Mouse (Mus musculus) embryonic facial prominence, embryonic 10.5 days (tissue): ENCODE results near the gene Gm10715. TPM values are rescaled to one million over a fixed set of nuclear protein-coding genes. Genes with fewer than 3 reads are reported as not detected.
A peak's percentile ranks its signal among the peaks of the same experiment; 100 is the strongest.
"Not testable (repeated sequence)": the region's sequence is repeated elsewhere in the genome, so short reads cannot be mapped to it uniquely, and the experiment has no call there.

Experiments used
- DNase-seq: peaks from one replicate; pipeline ENCODE4 v3.0.0-alpha.2; 2017; ENCODE audit warnings: low spot score
- H3K27ac ChIP-seq: fragments of 300-500 bp; sonication (generic); replicated peaks from 2 replicates; pipeline ENCODE4 v1.5.1; 2016; ENCODE audit warnings: mild to moderate bottlenecking
- H3K27me3 ChIP-seq: fragments of 300-500 bp; sonication (generic); replicated peaks from 2 replicates; pipeline ENCODE4 v1.6.1; 2016; ENCODE audit warnings: low read depth, mild to moderate bottlenecking; ENCODE audit not compliant: poor library complexity, severe bottlenecking
- H3K36me3 ChIP-seq: fragments of 300-500 bp; sonication (generic); replicated peaks from 2 replicates; pipeline ENCODE4 v1.6.1; 2016; ENCODE audit warnings: mild to moderate bottlenecking, moderate library complexity
- H3K4me1 ChIP-seq: fragments of 300-500 bp; sonication (generic); 2 replicates; pipeline ENCODE4 v1.6.1; 2016
- H3K4me3 ChIP-seq: fragments of 300-500 bp; sonication (generic); 2 replicates; pipeline ENCODE4 v1.5.1; 2016; ENCODE audit warnings: mild to moderate bottlenecking, moderate library complexity
- H3K9me3 ChIP-seq: fragments of 300-500 bp; sonication (generic); 2 replicates; pipeline ENCODE4 v1.6.1; 2016; ENCODE audit warnings: mild to moderate bottlenecking
- WGBS: fragments of 180-500 bp; shearing (Covaris S2); methylation state at CpG from one replicate; pipeline ENCODE4 v1.1.7; 2016; 5-methylcytosine and 5-hydroxymethylcytosine counted together
- polyA plus RNA-seq: library from polyadenylated mRNA; unstranded; fragments of >200 nt; fragmentation: Nextera tagmentation; extraction: Ambion mirVana; gene quantifications from 2 replicates; pipeline ENCODE4 v1.2.1, GENCODE M21; 2016

The Gm10715 gene
- not detected in 2 replicates for polyA plus RNA-seq

DNA sequence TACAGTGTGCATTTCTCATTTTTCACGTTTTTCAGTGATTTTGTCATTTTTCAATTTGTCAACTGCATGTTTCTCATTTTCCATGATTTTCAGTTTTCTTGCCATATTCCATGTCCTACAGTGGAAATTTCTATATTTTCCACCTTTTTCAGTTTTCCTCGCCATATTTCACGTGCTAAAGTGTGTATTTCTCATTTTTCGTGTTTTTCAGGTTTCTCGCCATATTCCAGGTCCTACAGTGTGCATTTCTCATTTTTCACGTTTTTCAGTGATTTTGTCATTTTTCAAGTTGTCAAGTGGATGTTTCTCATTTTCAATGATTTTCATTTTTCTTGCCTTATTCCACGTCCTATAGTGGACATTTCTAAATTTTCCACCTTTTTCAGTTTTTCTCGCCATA lies at the start of gene Gm10715:
TSS of gene Gm10715 (plus strand) at position 301 of the 400 bp plus-strand sequence.
- not testable (repeated sequence) for H3K36me3 ChIP-seq, H3K27ac ChIP-seq, H3K4me1 ChIP-seq, H3K4me3 ChIP-seq, DNase-seq, H3K27me3 ChIP-seq, H3K9me3 ChIP-seq
- 77% methylated on average over 8 of the region's 8 CpGs for WGBS

DNA sequence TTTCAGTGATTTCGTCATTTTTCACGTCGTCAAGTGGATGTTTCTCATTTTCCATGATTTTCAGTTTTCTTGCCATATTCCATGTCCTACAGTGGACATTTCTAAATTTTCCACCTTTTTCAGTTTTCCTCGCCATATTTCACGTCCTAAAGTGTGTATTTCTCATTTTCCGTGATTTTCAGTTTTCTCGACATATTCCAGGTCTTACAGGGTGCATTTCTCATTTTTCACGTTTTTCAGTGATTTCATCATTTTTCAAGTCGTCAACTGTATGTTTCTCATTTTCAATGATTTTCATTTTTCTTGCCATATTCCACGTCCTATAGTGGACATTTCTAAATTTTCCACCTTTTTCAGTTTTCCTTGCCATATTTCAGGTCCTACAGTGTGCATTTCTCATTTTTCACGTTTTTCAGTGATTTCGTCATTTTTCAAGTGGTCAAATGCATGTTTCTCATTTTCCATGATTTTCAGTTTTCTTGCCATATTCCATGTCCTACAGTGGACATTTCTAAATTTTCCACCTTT lies 36.2 kb upstream of the Gm10715 start, which contains the start of gene Gm10722:
TSS of gene Gm10722 (plus strand) at position 478 of the 528 bp plus-strand sequence.
- H3K9me3 ChIP-seq, H3K27ac ChIP-seq, H3K27me3 ChIP-seq, H3K4me3 ChIP-seq, H3K4me1 ChIP-seq, H3K36me3 ChIP-seq: not testable (repeated sequence)
- peak; percentile 8 for DNase-seq
- WGBS: 73% methylated on average over 12 of the region's 12 CpGs

DNA sequence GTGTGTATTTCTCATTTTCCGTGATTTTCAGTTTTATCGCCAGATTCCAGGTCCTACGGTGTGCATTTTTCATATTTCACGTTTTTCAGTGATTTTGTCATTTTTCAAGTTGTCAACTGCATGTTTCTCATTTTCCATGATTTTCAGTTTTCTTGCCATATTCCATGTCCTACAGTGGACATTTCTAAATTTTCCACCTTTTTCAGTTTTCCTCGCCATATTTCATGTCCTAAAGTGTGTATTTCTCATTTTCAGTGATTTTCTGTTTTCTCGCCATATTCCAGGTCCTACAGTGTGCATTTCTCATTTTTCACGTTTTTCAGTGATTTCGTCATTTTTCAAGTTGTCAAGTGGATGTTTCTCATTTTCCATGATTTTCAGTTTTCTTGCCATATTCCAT lies 35.7 kb upstream of the Gm10715 start:
- not testable (repeated sequence) for H3K36me3 ChIP-seq, H3K27ac ChIP-seq
- WGBS: 65% methylated on average over 8 of the region's 8 CpGs

DNA sequence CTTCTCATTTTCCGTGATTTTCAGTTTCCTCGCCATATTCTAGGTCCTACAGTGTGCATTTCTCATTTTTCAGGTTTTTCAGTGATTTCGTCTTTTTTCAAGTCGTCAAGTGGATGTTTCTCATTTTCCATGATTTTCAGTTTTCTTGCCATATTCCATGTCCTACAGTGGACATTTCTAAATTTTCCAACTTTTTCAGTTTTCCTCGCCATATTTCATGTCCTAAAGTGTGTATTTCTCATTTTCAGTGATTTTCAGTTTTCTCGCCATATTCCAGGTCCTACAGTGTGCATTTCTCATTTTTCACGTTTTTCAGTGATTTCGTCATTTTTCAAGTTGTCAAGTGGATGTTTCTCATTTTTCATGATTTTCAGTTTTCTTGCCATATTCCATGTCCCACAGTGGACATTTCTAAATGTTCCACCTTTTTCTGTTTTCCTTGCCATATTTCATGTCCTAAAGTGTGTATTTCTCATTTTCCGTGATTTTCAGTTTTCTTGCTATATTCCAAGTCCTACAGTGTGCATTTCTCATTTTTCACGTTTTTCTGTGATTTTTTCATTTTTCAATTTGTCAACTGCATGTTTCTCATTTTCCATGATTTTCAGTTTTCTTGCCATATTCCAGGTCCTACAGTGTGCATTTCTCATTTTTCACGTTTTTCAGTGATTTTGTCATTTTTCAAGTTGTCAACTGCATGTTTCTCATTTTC lies 34.6 kb upstream of the Gm10715 start:
- H3K36me3 ChIP-seq, H3K4me3 ChIP-seq, H3K27me3 ChIP-seq, DNase-seq, H3K27ac ChIP-seq, H3K4me1 ChIP-seq: not testable (repeated sequence)
- H3K9me3 ChIP-seq: peaks cover 10% of the 10 kb centered on the region
- 67% methylated on average over 9 of the region's 11 CpGs for WGBS

More for the DNA sequence above, 35.7 kb upstream of the Gm10715 start:
- H3K9me3 ChIP-seq: peaks cover 10% of the 10 kb centered on the region
- not testable (repeated sequence) for H3K27me3 ChIP-seq, DNase-seq, H3K4me3 ChIP-seq, H3K4me1 ChIP-seq

DNA sequence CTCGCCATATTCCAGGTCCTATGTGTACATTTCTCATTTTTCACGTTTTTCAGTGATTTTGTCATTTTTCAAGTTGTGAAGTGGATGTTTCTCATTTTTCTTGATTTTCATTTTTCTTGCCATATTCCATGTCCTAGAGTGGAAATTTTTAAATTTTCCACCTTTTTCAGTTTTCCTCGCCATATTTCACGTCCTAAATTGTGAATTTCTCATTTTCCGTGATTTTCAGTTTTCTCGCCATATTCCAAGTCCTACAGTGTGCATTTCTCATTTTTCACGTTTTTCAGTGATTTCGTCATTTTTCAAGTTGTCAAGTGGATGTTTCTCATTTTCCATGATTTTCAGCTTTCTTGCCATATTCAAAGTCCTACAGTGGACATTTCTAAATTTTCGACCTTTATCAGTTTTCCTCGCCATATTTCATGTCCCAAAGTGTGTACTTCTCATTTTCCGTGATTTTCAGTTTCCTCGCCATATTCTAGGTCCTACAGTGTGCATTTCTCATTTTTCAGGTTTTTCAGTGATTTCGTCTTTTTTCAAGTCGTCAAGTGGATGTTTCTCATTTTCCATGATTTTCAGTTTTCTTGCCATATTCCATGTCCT lies 33.8 kb upstream of the Gm10715 start, which contains the start of gene Gm11168:
TSS of gene Gm11168 (plus strand) at position 553 of the 603 bp plus-strand sequence.
- not testable (repeated sequence) for H3K4me3 ChIP-seq, H3K36me3 ChIP-seq, H3K27me3 ChIP-seq, DNase-seq, H3K4me1 ChIP-seq, H3K27ac ChIP-seq
- H3K9me3 ChIP-seq: peaks cover 13% of the 10 kb centered on the region
- 72% methylated on average over 6 of the region's 14 CpGs for WGBS

DNA sequence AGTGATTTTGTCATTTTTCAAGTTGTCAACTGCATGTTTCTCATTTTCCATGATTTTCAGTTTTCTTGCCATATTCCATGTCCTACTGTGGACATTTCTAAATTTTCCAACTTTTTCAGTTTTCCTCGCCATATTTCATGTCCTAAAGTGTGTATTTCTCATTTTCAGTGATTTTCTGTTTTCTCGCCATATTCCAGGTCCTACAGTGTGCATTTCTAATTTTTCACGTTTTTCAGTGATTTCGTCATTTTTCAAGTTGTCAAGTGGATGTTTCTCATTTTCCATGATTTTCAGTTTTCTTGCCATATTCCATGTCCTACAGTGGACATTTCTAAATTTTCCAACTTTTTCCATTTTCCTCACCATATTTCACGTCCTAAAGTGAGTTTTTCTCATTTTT lies 30.5 kb upstream of the Gm10715 start:
- H3K36me3 ChIP-seq, H3K27me3 ChIP-seq, H3K27ac ChIP-seq, H3K4me3 ChIP-seq, DNase-seq, H3K4me1 ChIP-seq: not testable (repeated sequence)
- H3K9me3 ChIP-seq: peaks cover 15% of the 10 kb centered on the region
- WGBS: 84% methylated on average over 1 of the region's 5 CpGs

DNA sequence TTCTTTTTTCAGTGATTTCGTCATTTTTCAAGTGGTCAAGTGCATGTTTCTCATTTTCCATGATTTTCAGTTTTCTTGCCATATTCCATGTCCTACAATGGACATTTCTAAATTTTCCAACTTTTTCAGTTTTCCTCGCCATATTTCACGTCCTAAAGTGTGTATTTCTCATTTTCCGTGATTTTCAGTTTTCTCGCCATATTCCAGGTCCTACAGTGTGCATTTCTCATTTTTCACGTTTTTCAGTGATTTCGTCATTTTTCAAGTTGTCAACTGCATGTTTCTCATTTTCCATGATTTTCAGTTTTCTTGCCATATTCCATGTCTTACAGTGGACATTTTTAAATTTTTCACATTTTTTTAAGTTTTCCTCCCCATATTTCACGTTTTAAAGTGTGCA lies 30.0 kb upstream of the Gm10715 start:
- not testable (repeated sequence) for H3K27me3 ChIP-seq, H3K4me3 ChIP-seq, H3K4me1 ChIP-seq, DNase-seq, H3K27ac ChIP-seq, H3K36me3 ChIP-seq
- H3K9me3 ChIP-seq: peaks cover 15% of the 10 kb centered on the region
- 71% methylated on average over 8 of the region's 8 CpGs for WGBS

DNA sequence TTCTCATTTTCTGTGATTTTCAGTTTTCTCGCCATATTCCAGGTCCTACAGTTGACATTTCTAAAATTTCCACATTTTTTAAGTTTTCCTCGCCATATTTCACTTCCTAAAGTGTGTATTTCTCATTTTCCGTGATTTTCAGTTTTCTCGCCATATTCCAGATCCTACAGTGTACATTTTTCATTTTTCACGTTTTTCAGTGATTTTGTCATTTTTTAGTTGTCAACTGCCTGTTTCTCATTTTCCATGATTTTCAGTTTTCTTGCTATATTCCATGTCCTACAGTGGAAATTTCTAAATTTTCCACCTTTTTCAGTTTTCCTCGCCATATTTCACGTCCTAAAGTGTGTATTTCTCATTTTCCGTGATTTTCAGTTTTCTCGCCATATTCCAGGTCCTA lies 29.4 kb upstream of the Gm10715 start:
- H3K4me3 ChIP-seq, H3K27ac ChIP-seq, H3K36me3 ChIP-seq, H3K27me3 ChIP-seq, DNase-seq, H3K4me1 ChIP-seq: not testable (repeated sequence)
- H3K9me3 ChIP-seq: peaks cover 11% of the 10 kb centered on the region
- 79% methylated on average over 8 of the region's 9 CpGs for WGBS

DNA sequence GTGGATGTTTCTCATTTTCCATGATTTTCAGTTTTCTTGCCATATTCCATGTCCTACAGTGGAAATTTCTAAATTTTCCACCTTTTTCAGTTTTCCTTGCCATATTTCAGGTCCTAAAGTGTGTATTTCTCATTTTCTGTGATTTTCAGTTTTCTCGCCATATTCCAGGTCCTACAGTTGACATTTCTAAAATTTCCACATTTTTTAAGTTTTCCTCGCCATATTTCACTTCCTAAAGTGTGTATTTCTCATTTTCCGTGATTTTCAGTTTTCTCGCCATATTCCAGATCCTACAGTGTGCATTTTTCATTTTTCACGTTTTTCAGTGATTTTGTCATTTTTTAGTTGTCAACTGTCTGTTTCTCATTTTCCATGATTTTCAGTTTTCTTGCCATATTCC lies 27.3 kb upstream of the Gm10715 start:
- not testable (repeated sequence) for DNase-seq

DNA sequence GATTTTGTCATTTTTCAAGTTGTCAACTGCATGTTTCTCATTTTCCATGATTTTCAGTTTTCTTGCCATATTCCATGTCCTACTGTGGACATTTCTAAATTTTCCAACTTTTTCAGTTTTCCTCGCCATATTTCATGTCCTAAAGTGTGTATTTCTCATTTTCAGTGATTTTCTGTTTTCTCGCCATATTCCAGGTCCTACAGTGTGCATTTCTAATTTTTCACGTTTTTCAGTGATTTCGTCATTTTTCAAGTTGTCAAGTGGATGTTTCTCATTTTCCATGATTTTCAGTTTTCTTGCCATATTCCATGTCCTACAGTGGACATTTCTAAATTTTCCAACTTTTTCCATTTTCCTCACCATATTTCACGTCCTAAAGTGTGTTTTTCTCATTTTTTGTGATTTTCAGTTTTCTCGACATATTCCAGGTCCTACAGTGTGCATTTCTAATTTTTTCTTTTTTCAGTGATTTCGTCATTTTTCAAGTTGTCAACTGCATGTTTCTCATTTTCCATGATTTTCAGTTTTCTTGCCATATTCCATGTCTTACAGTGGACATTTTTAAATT lies 24.5 kb upstream of the Gm10715 start:
- not testable (repeated sequence) for DNase-seq, H3K4me1 ChIP-seq, H3K9me3 ChIP-seq, H3K4me3 ChIP-seq, H3K27ac ChIP-seq, H3K27me3 ChIP-seq, H3K36me3 ChIP-seq
- WGBS: 80% methylated on average over 3 of the region's 7 CpGs

More for the DNA sequence above, 27.3 kb upstream of the Gm10715 start:
- not testable (repeated sequence) for H3K36me3 ChIP-seq, H3K27me3 ChIP-seq, H3K27ac ChIP-seq, H3K4me3 ChIP-seq, H3K4me1 ChIP-seq, H3K9me3 ChIP-seq
- no CpG with 5 or more reads among the region's 5 CpGs for WGBS

DNA sequence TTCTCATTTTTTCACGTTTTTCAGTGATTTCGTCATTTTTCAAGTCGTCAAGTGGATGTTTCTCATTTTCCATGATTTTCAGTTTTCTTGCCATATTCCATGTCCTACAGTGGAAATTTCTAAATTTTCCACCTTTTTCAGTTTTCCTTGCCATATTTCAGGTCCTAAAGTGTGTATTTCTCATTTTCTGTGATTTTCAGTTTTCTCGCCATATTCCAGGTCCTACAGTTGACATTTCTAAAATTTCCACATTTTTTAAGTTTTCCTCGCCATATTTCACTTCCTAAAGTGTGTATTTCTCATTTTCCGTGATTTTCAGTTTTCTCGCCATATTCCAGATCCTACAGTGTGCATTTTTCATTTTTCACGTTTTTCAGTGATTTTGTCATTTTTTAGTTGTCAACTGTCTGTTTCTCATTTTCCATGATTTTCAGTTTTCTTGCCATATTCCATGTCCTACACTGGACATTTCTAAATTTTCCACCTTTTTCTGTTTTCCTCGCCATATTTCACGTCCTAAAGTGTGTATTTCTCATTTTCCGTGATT lies 23.9 kb upstream of the Gm10715 start, which contains the start of gene Gm10721:
TSS of gene Gm10721 (plus strand) at position 408 of the 547 bp plus-strand sequence.
- H3K9me3 ChIP-seq, H3K36me3 ChIP-seq, H3K27me3 ChIP-seq, H3K27ac ChIP-seq, H3K4me3 ChIP-seq, H3K4me1 ChIP-seq, DNase-seq: not testable (repeated sequence)
- no CpG with 5 or more reads among the region's 11 CpGs for WGBS

DNA sequence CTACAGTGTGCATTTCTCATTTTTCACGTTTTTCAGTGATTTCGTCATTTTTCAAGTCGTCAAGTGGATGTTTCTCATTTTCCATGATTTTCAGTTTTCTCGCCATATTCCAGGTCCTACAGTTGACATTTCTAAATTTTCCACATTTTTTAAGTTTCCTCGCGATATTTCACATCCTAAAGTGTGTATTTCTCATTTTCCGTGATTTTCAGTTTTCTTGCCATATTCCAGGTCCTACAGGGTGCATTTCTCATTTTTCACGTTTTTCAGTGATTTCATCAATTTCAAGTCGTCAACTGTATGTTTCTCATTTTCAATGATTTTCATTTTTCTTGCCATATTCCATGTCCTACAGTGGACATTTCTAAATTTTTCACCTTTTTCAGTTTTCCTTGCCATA lies 21.3 kb upstream of the Gm10715 start, which contains the start of gene Gm10720:
TSS of gene Gm10720 (plus strand) at position 301 of the 400 bp plus-strand sequence.
- H3K4me3 ChIP-seq, H3K4me1 ChIP-seq, H3K27ac ChIP-seq, H3K27me3 ChIP-seq, DNase-seq, H3K36me3 ChIP-seq, H3K9me3 ChIP-seq: not testable (repeated sequence)
- 67% methylated on average over 5 of the region's 9 CpGs for WGBS
